14 mouse cellular contexts compared by ENCODE assay signal in the genomic region with DNA sequence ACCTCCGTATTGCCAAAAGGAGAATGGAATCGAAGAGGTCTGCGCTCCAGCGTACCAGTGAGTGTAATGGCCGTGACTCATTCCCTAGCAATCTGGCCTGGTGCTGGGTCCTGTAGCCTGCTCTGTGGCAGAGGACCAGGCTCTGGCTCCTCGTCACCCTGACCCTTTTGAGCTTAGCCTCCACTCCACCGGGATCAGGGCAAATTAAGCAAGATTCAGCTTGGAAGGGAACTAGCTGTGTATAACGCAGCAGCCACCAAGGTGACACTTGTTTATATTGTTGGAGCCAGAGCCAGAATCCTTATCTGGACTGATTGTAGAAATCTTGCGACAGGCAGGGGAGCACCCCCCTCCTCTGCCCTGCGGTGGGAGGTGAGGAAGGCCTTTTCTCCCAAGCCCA. TPM values are rescaled to one million over a fixed set of nuclear protein-coding genes. Genes with fewer than 3 reads are reported as not detected.
DNase-seq lines count a peak whose midpoint lies in the region; ATAC-seq lines count a peak whose summit lies in the region.
"Had no signal": no experiment of that assay in that cellular context is flagged by ENCODE, and none has a peak within 500 bp of the region (broad histone marks: within the 10 kb centered on the region; RNA-seq: fewer than 3 reads in every experiment).

No protein-coding gene starts in this region.

- 0 out of 2 replicates have a peak overlapping the region, but pooled peaks have one; percentile 10 for H3K27ac ChIP-seq in liver, embryonic 11.5 days (ENCODE audit: low read depth, low read length)
- peak overlapping the region; percentile 3 for H3K27ac ChIP-seq in heart, embryonic 11.5 days (ENCODE audit: low read depth, low read length)
- H3K27ac ChIP-seq in liver, embryonic 15.5 days (replicated peaks): no peak overlapping the region; the same call in 1 of the 2 replicates
- H3K27ac ChIP-seq in stomach, embryonic 14.5 days (ENCODE audit: low read length): 0 out of 2 replicates have a peak overlapping the region, but pooled peaks have one; percentile 15
- H3K27ac ChIP-seq: layer of hippocampus, adult 2 months; limb, embryonic 12.5 days had no signal

- no peaks in the 10 kb centered on the region for H3K9me3 ChIP-seq in liver, embryonic 11.5 days (ENCODE audit: control insufficient read depth, low read length)
- H3K9me3 ChIP-seq in heart, embryonic 11.5 days (replicated peaks; ENCODE audit: control insufficient read depth, low read length): no peaks in the 10 kb centered on the region
- no peaks in the 10 kb centered on the region for H3K9me3 ChIP-seq in liver, embryonic 15.5 days (replicated peaks)
- no peaks in the 10 kb centered on the region for H3K9me3 ChIP-seq in stomach, embryonic 14.5 days (ENCODE audit: control insufficient read depth, low read depth, low read length)
- H3K9me3 ChIP-seq: limb, embryonic 12.5 days had no signal

- ATAC-seq in liver, embryonic 11.5 days (replicated peaks; ENCODE audit: low FRiP score): no peak
- no peak for ATAC-seq in heart, embryonic 11.5 days (replicated peaks; ENCODE audit: insufficient number of reproducible peaks, low FRiP score, low TSS enrichment)
- peak; percentile 24; the same call in 1 of the 2 replicates for ATAC-seq in liver, embryonic 15.5 days (ENCODE audit: insufficient read depth)
- ATAC-seq in stomach, embryonic 14.5 days (ENCODE audit: insufficient number of reproducible peaks, insufficient read depth, low FRiP score, low read depth): no peak

- H3K27me3 ChIP-seq in liver, embryonic 11.5 days (replicated peaks; ENCODE audit: control insufficient read depth, insufficient read depth, low read length): no peaks in the 10 kb centered on the region
- H3K27me3 ChIP-seq in heart, embryonic 11.5 days (ENCODE audit: control insufficient read depth, insufficient read depth, low read length): no peaks in the 10 kb centered on the region
- no peaks in the 10 kb centered on the region for H3K27me3 ChIP-seq in liver, embryonic 15.5 days
- H3K27me3 ChIP-seq in stomach, embryonic 14.5 days (ENCODE audit: control insufficient read depth, insufficient read depth, low read length): no peaks in the 10 kb centered on the region
- H3K27me3 ChIP-seq: limb, embryonic 12.5 days; megakaryocyte, embryonic 14.5 days had no signal

- H3K4me3 ChIP-seq in liver, embryonic 11.5 days (ENCODE audit: low read depth, low read length): no peak overlapping the region
- H3K4me3 ChIP-seq in heart, embryonic 11.5 days (ENCODE audit: low read depth, low read length): no peak overlapping the region
- no peak overlapping the region for H3K4me3 ChIP-seq in liver, embryonic 15.5 days (replicated peaks)
- no peak overlapping the region for H3K4me3 ChIP-seq in stomach, embryonic 14.5 days (ENCODE audit: low read depth, low read length)
- H3K4me3 ChIP-seq: erythroblast, embryonic 14.5 days; layer of hippocampus, adult 2 months; limb, embryonic 12.5 days; megakaryocyte, embryonic 14.5 days had no signal

- WGBS in liver, embryonic 11.5 days: 63% methylated on average over 10 of the region's 10 CpGs
- WGBS in heart, embryonic 11.5 days (ENCODE audit: insufficient replicate concordance): 31% methylated on average over 10 of the region's 10 CpGs
- WGBS in liver, embryonic 15.5 days (ENCODE audit: insufficient replicate concordance): 68% methylated on average over 10 of the region's 10 CpGs
- WGBS in stomach, embryonic 14.5 days: 53% methylated on average over 10 of the region's 10 CpGs

- H3K4me2 ChIP-seq in liver, embryonic 11.5 days: no peak overlapping the region
- H3K4me2 ChIP-seq in heart, embryonic 11.5 days: peak overlapping the region; percentile 11
- no peak overlapping the region for H3K4me2 ChIP-seq in liver, embryonic 15.5 days
- H3K4me2 ChIP-seq in stomach, embryonic 14.5 days (replicated peaks; ENCODE audit: low read depth, low read length): no peak overlapping the region
- H3K4me2 ChIP-seq: limb, embryonic 12.5 days had no signal

- intact Hi-C loops in left cerebral cortex, postnatal 36 days (cut with DNase I): no loop called here

- no peak overlapping the region for H3K9ac ChIP-seq in liver, embryonic 11.5 days (ENCODE audit: low read depth, low read length)
- peak overlapping the region; percentile 46 for H3K9ac ChIP-seq in heart, embryonic 11.5 days (ENCODE audit: low read depth, low read length)
- no peak overlapping the region for H3K9ac ChIP-seq in liver, embryonic 15.5 days
- H3K9ac ChIP-seq in stomach, embryonic 14.5 days (replicated peaks; ENCODE audit: low read depth, low read length): no peak overlapping the region
- H3K9ac ChIP-seq: limb, embryonic 12.5 days had no signal

- peaks cover 8% of the 10 kb centered on the region for H3K36me3 ChIP-seq in liver, embryonic 11.5 days (ENCODE audit: control insufficient read depth, insufficient read depth, low read length)
- 0 out of 2 replicates have a peak, but pooled peaks cover 2% of the 10 kb centered on the region for H3K36me3 ChIP-seq in heart, embryonic 11.5 days (ENCODE audit: control insufficient read depth, insufficient read depth, low read length)
- peaks cover 26% of the 10 kb centered on the region; the same call in 1 of the 2 replicates for H3K36me3 ChIP-seq in liver, embryonic 15.5 days (replicated peaks)
- no peaks in the 10 kb centered on the region for H3K36me3 ChIP-seq in stomach, embryonic 14.5 days (ENCODE audit: control insufficient read depth, insufficient read depth, low read length)

- peaks cover 36% of the 10 kb centered on the region for H3K4me1 ChIP-seq in liver, embryonic 11.5 days (replicated peaks; ENCODE audit: control insufficient read depth, insufficient read depth, low read length)
- H3K4me1 ChIP-seq in heart, embryonic 11.5 days (ENCODE audit: control insufficient read depth, insufficient read depth, low read length): peaks cover 61% of the 10 kb centered on the region
- peaks cover 31% of the 10 kb centered on the region for H3K4me1 ChIP-seq in liver, embryonic 15.5 days (replicated peaks)
- H3K4me1 ChIP-seq in stomach, embryonic 14.5 days (ENCODE audit: control insufficient read depth, insufficient read depth, low read length): peaks cover 25% of the 10 kb centered on the region

- no peak for DNase-seq in liver, embryonic 11.5 days (ENCODE audit: low spot score)
- DNase-seq in liver: no peak
- DNase-seq in left cerebral cortex, postnatal 36 days (ENCODE audit: low spot score in 2 of 2): no peak
- no peak for DNase-seq in layer of hippocampus, adult 9-11 months
- DNase-seq: cerebellum, adult 8-10 months had no signal

RNA-seq across cellular contexts. Expression of a gene that starts 29.5 kb away (rescaled TPM):
- 36.6 and 40.7 TPM in 2 replicates for polyA plus RNA-seq in liver, embryonic 11.5 days (2014; fragmentation: Nextera tagmentation; extraction: Ambion mirVana)
- polyA plus RNA-seq in heart, embryonic 11.5 days (2014; fragmentation: Nextera tagmentation; extraction: Ambion mirVana): 41.5 and 45.9 TPM in 2 replicates
- polyA plus RNA-seq in liver, embryonic 15.5 days (2015; fragmentation: Nextera tagmentation; extraction: Ambion mirVana): 21.3 and 29.4 TPM in 2 replicates
- 35.7 and 37.0 TPM in 2 replicates for polyA plus RNA-seq in stomach, embryonic 14.5 days (2014; fragmentation: Nextera tagmentation; extraction: Ambion mirVana)
- total RNA-seq in left cerebral cortex, postnatal 36 days (2021): 10 to 100 TPM; 34.2 to 38.3 TPM

RNA-seq across cellular contexts. Expression of a gene that starts 44.6 kb away (rescaled TPM):
- 0.27 and 0.30 TPM in 2 replicates for polyA plus RNA-seq in liver, embryonic 11.5 days (2014; fragmentation: Nextera tagmentation; extraction: Ambion mirVana)
- polyA plus RNA-seq in heart, embryonic 11.5 days (2014; fragmentation: Nextera tagmentation; extraction: Ambion mirVana): 0.97 and 1.1 TPM in 2 replicates
- 1.8 TPM in 2 replicates for polyA plus RNA-seq in liver, embryonic 15.5 days (2015; fragmentation: Nextera tagmentation; extraction: Ambion mirVana)
- not detected in 2 replicates for polyA plus RNA-seq in stomach, embryonic 14.5 days (2014; fragmentation: Nextera tagmentation; extraction: Ambion mirVana)
- not detected for total RNA-seq in left cerebral cortex, postnatal 36 days (2021)
- total RNA-seq: layer of hippocampus, adult 2 months had no signal
- polyA plus RNA-seq: erythroblast, embryonic 14.5 days; frontal cortex, adult 2 months; kidney, embryonic 14.5 days; limb, embryonic 12.5 days had no signal

RNA-seq across cellular contexts. Expression of a gene that starts 55.2 kb away (rescaled TPM):
- polyA plus RNA-seq in liver, embryonic 11.5 days (2014; fragmentation: Nextera tagmentation; extraction: Ambion mirVana): 24.7 and 26.2 TPM in 2 replicates
- polyA plus RNA-seq in heart, embryonic 11.5 days (2014; fragmentation: Nextera tagmentation; extraction: Ambion mirVana): 8.1 and 10.5 TPM in 2 replicates
- polyA plus RNA-seq in liver, embryonic 15.5 days (2015; fragmentation: Nextera tagmentation; extraction: Ambion mirVana): 28.6 and 33.4 TPM in 2 replicates
- polyA plus RNA-seq in stomach, embryonic 14.5 days (2014; fragmentation: Nextera tagmentation; extraction: Ambion mirVana): 19.3 and 20.8 TPM in 2 replicates
- total RNA-seq in left cerebral cortex, postnatal 36 days (2021): 1 to 10 TPM; 4.3 to 7.1 TPM

RNA-seq across cellular contexts. Expression of a gene that starts 55.4 kb away (rescaled TPM):
- polyA plus RNA-seq in liver, embryonic 11.5 days (2014; fragmentation: Nextera tagmentation; extraction: Ambion mirVana): 42.6 and 50.5 TPM in 2 replicates
- 67.5 and 83.5 TPM in 2 replicates for polyA plus RNA-seq in heart, embryonic 11.5 days (2014; fragmentation: Nextera tagmentation; extraction: Ambion mirVana)
- 22.9 and 25.4 TPM in 2 replicates for polyA plus RNA-seq in liver, embryonic 15.5 days (2015; fragmentation: Nextera tagmentation; extraction: Ambion mirVana)
- 89.4 and 98.7 TPM in 2 replicates for polyA plus RNA-seq in stomach, embryonic 14.5 days (2014; fragmentation: Nextera tagmentation; extraction: Ambion mirVana)
- total RNA-seq in left cerebral cortex, postnatal 36 days (2021): 100 to 1,000 TPM; 112 to 120 TPM
